Mouse (Mus musculus) regulatory T cell (primary cell): Measurements from ENCODE around the gene Surf1.

Experiments
- in situ Hi-C: fragments of 300-600 bp; cut with MboI, MseI; formaldehyde crosslinking; loops from one replicate; pipeline ENCODE4 v1.15.1; 2025; ENCODE audit warnings: high pct_unique_total_duplicates

Gene Surf1

DNA sequence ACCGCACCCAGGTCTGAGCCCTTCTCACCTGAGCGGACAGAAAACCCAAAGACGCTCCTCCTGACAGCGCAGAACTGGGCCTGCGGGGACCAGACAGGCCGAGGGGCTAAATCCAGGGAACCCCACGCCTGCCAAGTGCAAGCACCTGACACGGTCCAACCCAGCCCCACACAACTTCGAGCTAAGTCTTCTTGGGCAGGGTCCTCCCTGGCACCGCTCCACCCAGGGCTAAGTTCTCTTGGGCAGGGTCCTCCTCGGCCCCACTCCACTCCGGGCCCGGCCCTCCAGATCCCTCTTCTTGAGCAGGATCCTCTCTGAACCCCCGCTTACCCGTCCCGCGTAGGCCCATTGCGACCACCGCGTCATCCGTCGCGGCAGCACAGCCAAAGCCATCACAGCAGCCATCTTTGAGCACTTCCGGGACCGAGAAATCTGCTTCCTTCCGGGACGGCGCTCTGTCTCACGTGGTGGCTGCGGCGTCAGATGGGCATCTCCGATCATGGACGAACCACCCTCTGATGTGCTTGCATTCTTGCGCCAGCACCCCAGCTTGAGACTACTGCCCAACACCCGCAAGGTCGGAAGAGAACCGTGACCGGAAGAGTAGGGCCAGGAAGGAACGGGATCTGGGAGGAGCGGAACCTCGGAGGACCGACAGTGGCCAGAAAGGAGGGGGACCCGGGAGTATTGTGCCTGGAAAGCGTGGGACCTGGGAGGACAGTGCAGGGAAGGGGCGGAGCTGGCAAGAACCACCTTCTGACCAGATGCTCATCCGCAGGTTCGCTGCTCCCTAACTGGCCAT lies at the start of gene Surf1, which contains the start of gene Surf2:
TSS of gene Surf1 (minus strand) at position 604 of the 802 bp plus-strand sequence.
TSS of gene Surf2 (plus strand) at position 441 of the 802 bp plus-strand sequence.
- in situ Hi-C loops = loop anchor here (25.0 kb wide), 1 partner anchor 1954 kb away; the partner anchor contains the start of gene Dph7

DNA sequence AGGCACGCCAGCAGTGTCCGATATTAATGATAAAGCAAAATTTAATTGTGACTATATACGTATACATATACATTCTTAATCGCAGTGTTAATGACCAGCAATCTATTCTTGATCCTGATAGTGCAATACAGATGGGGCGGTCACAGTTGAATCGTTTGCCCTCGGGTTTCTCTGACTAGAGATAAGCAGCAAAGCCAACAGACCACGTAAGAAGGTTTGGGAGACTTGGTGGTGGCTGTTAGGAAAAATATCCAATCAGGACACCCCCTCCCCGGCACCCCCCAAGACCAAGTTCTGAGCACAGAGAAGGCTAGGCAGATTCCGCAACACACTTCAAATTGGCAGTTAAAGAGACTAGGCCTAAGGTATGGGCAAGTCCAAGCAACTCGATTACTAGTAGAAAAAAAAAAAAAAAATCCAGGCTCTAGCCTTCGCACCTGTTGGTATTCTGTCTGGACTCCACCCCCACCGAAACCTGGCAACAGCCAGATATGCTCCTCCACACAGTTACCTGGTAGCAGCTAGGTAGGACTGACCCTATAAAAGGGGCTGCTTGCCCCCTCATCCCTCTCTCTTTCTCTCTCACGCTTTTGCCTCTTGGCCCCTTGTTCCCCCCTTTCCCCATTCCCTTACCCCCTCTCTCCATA lies 48.5 kb upstream of the Surf1 start:
- in situ Hi-C loops = no loop called here

DNA sequence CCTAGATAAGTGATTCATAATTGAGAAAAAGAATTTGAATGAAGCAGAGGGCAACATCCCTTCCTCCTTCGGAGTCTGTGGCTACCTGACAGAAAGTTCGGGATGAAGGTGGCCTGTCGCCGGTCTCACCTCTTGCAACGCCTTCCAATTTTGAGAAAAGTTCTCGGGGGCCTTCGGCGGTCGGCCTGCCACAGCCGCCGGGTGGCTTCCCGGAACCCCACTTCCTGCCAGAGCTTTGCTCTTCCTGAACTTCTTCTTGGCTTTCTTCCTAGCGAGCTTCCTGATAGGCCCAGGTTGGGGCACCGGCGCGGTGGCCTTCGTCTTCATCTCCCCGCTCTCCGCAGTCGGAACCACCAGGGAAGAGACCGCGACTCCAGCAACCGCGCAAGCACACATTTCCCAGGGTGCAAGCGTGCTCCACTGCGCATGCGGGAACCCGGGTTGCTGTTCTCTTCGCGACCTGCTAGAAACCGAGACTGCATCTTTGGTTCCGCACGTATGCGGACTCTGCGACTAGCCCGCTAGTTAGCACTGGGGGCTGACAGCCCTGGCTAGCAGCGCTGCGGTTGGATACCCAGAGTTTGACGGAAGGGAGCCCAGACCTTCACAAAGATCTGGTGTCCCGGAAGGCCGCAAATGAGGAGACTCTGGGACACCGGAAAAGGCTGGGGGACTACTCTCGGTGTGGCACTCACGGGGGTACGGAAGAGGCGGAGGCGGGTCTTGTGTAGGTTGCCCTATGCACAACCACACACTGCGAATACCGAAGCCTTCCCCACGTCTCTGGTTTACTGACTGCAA lies 47.8 kb upstream of the Surf1 start, which contains the start of gene Rexo4:
TSS of gene Rexo4 (minus strand) at position 464 of the 801 bp plus-strand sequence.
- in situ Hi-C loops = no loop called here

DNA sequence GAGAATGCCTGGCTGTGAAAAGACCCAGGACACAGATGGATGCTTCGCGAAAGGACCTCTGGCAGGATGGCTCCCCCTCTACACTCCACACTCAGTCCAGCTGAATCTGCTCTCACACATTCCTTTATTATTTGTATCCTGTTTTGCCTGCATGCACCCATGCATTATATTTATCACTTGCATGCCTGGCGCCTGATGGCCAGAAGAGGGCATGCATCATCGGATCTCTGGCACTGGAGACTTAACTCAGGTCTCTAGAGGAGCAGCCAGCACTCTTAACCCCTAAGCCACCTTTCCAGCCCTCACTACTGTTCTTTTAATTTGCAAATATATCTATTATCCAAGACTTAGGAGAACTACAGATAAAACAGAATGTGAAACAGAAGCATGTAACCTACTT lies 44.4 kb upstream of the Surf1 start:
- in situ Hi-C loops = no loop called here

DNA sequence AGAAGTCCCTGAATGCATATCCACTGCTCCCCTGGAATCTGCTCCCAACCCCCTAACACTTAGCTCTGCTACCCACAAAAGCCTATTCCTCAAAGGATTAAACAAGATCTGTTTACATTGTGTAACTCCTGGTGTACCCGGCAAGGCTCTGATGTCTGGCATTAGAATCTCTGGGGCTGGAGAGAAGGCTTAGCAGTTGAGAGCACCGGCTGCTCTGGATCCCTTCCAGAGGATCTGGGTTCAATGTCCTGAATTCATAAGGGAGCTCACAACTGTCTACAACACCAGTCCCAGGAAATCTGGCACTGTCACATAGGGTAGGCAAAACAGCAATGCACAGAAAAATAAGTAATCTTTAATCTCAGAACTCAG lies 41.1 kb upstream of the Surf1 start:
- in situ Hi-C loops = no loop called here

DNA sequence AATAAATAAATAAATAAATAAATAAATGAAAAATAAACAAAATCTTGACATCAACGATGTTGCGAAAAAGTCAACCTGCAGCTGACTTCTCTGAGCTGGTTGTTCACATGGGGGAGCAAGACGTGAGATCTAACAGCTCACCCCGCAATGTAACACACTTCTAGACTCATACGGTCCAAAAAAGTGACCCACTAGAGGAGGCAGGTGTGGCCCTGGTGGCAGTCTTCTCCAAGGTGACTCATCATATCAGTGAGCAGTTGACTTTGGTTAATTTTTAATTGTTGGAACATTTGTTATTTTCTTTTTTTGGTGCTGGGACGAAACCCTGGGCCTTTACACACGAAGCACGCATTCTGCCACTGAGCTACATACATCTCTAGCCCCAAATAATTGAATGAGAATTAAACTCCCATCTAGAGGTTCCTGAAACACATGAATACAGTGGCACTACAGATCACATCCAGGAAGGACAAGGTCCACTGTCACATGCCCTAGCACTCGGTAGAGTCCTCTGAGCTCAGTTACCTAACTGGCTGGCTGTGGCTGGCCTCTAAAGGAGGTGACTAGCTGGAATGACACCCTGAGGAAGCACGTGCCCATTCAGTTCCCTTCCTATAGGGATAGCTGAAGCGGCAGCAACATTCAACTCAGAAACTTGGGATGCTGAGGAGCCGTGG lies 40.6 kb upstream of the Surf1 start:
- in situ Hi-C loops = no loop called here

DNA sequence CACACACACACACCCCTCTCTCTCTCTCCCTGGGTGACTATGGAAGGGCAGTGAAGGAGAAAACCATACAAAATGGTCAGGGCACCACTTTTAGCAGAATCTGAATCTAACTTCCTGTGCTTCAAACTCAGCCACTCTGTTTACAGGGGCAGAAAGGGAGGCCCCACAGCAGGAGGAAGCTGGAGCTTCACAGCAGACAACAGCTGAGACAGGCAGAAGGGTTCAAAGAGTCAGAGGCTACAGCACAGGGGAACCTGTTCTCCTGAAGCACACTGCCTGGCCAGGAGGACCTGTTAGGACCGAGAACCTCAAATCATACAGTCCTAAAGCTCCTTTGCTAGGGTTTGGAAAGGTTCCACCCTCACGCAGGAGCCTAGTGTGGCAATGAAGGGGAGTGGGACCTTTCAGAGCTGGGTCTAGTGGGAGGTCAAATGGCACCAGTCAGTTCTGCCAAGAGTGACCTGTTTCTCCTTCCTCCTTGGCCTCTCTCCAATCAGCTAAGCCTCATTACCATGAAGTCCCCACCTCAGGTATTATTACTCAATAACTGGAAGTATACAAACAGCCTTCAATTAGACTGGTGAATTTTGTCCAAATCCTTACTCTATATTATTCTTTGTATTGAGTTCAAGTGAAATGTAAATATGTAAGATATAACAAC lies 38.5 kb upstream of the Surf1 start:
- in situ Hi-C loops = no loop called here

DNA sequence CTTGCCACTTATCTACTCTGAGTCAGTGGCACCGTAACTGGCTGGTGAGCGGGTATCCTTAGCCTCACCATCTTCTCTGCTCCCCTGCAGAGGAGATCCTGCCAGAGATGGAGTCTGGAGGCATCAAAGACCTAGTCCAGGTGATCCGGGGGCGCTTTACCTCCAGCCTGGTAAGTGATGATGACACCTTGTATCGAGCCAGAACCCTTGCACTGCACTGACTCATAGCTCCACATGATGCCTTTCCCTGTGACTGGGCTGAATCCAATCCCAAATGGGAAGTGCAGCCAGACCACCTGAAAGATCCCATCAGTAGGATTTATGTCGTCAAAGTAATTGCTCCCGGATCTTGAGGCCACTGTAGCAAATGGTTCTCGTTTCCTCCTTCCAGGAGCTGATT lies 36.5 kb upstream of the Surf1 start:
- in situ Hi-C loops = no loop called here

DNA sequence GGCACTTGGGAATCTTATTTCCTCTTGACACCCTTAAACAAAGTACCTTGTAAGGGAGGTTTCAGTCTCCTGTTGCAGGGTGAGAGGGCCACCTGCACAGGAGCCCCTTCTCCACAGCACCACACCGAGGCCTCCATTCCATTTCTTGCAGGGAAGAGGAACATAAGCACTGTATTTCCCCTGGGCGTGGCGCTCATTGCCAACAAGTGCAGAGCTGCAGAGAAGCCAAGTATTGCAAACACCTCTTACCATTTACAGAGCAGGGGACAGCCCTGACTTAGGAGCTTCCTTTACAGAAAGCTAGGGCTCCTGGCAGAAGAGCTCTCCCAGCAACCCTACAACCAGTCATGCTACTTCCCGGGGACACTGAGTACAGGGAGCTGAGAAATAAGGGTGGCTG lies 35.9 kb upstream of the Surf1 start:
- in situ Hi-C loops = no loop called here

DNA sequence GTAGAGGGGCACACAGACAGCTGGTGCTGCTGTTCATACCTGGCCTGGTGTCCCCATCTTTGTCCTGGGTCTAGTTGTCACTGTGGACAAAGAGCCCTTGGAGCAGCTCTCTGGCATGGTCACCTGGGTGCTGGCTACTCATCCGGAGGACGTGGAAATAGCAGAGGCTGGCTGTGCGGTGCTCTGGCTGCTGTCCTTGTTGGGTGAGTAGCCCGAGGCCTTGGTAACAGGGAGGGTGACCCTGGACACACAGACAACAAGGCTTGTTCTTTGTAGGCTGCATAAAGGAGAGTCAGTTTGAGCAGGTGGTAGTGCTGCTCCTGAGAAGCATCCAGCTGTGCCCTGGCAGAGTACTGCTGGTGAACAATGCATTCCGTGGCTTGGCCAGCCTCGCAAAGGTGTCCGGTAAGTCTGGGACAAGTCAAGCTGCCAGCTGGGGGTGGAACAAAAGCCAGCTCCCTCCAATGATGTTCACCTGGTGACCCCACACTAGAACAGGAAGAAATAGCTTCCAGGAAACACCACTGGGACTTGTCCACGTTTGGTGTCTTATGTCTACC lies 35.1 kb upstream of the Surf1 start:
- in situ Hi-C loops = no loop called here

DNA sequence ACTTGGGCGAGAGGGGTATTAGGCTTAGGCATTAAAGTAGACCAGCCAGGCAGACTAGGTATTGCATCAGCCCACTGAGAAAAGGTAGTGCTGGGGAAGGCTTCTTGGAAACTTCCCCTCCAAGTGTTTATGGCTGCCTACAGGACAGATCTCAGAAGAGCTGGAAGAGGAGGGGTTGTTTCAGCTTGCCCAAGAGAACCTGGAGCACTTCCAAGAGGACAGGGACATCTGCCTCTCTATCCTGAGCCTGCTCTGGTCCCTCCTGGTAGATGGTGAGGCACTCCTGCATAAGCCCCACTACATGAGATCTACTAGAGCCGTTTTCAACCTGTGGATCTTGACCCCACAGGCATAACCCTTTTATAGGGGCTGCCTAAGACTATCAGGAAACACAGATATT lies 34.1 kb upstream of the Surf1 start:
- in situ Hi-C loops = no loop called here

DNA sequence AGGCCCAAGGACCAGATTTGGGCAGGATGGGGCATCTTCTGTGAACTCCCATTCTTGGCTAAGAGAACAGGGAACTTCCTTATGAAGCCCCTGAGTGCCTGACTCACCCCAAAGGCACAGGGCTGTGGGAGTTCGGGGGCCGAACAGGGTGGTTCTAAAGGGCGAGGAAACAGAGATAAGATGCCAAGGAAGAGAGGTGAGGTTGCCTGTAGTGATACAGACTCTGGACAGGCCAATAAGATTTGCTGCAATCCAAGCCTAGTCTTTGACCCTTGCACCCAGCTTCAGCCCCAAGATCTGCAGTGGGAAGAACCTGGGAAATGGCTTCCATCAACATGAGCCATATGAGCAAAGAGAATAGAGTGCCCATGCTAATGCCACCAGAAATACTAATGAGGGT lies 26.9 kb upstream of the Surf1 start:
- in situ Hi-C loops = no loop called here

DNA sequence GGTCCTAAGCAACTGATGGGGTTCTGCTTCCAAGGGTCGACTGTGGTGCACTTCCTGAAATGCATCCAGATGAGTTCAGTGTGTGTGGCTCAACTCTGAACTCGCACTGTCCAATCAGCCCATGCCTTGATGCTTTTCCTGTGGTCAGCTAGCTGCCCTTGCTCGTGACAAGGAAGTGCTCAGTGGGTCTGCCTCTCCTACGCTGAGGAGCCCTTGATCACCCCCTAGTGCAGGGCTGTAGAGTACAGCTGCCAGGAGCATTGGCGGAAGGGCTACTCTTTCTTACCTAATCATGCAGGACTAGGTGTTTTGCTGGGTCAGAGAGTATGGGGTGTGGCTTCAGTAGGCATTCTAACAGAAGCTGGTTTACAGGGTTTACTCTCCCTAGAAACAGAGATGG lies 25.2 kb upstream of the Surf1 start:
- in situ Hi-C loops = no loop called here

DNA sequence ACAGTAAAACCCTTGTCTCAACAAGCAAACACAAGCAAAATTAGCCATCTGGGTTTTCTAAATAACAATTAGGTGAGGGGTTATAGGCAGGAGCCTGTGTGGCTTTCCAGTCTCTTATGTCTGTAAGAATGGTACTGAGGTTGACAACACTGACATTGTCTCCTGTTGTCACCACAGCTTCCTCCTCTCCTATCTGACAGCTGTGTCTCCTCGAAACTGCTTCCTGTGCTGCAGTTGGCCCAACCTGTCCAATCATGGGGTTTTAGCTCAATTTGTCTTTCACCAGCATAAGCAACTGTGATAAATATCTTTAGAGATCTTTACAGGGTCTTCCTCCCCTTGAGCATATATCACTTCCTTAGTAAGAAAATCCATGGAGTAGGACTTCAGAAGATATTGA lies 20.1 kb upstream of the Surf1 start:
- in situ Hi-C loops = no loop called here

DNA sequence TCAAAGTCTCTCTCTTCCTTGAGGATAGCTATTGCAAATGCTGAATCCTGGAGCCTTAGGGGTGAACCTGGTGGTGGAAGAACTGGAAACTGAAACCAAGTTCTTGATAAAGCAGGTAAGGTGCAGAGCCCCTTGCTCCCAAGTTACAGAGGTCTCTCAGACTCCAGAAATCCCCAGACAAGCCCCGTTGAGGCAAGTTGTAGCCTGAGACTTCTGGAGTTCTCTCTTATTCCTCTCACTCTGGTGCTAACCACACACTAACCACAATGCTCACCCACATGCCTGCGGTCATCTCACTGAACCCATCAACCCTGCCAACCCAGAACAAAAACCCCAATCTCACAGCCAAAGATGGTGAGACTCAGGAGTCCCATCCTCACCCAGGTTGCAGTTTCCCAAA lies 19.0 kb upstream of the Surf1 start:
- in situ Hi-C loops = no loop called here

DNA sequence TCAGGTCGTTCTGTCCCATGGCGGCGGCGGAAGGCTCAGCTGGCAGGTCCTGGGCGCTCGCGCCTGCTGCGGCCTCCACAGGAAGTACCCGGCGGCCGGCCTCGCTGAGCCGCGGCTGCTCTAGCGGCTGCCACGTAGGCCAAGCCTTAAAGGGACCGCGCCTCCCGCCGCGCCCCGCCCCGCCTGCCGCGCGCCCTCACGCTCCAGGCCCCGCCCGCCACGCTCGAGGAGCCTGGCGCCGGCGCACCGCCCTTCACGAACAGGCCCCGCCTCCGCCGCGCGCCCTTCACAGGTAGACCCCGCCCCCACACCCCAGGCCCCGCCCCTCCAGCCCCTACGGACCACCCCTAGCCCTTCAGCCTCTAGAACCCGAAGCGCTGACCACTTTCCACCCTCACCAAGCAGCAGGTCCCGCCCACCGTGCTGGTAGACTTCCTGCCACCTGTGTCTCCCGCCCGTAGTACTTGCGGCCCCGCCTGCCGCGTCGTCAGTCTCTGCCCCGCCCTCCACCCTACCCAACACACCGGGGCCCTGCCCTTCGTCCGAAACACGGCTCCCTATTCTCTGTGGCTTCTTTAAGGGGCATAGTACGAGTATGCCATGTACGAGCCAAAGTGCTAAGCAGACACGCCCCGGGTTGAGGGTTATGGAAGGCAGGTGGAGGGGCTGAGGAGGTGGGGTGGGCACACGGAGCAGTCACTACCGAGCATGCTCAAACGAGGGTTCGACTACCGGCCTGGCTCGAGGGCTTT lies 17.1 kb upstream of the Surf1 start, which contains the start of the genes Surf4 and Stkld1:
TSS of gene Surf4 (minus strand) at position 625 of the 752 bp plus-strand sequence.
TSS of gene Stkld1 (plus strand) at position 744 of the 752 bp plus-strand sequence.
- in situ Hi-C loops = no loop called here

DNA sequence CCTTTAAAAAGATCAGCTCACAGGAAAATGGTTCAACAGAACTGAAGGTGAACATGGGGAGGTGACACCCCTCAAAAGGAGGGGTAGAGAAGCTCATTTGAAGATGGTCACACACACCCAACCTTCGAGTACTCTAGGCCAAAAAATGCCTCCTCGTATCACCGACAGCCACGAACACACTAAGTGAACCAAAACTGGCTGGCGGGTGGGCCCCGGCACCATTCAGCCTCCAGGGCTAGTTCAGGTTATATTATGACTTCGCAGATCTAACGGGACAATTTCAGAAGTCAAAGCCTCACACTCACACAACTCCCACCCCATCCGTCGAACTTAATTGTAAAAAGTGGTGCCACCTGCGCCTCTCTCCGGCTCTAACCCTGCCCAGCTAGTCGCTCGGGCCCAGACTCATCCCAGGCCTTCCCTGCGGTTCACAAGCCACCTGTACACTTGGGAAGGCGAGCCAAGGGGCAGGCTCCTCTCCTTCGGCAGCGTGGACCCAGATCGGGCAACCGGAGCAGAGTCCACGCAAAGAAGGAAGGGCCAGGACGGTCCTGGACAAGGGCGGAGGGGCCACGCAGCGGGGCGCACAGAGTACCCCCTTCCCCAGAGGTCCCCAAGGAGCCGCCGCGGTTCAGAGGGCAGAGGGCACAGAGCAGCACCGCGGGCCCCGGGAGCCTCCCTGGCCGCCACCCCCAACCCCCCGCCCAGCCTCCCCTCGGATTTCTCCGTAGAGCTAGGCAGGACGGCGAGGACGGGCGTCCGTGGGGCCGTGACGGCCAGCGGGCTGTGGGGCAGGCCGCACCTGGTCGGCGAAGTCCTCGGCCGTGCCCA lies 16.4 kb upstream of the Surf1 start:
- in situ Hi-C loops = no loop called here

DNA sequence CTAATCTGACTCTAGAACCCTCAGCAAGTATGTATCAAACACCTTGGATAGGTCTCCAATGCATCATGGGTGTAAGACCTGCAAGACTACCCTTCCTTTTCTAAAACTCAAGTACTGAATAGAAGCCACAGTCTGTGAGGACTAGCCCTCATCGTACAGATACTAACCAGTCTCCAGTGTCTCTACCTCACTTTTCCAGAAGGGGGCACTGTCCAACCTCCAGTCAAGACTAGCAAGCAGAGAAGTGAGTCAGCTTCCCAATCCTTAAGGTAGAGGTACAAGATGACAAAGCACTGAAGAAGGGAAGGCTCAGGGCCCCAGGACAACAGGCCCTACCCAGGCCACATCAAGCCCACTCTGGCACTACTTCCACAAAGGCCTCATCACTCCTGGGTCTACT lies 14.1 kb upstream of the Surf1 start:
- in situ Hi-C loops = no loop called here
